Mouse (Mus musculus) liver, embryonic 12.5 days (tissue): ENCODE measurements around the gene Gbp8. TPM values are rescaled to one million over a fixed set of nuclear protein-coding genes. Genes with fewer than 3 reads are reported as not detected.
"Not testable (repeated sequence)": the region's sequence is repeated elsewhere in the genome, so short reads cannot be mapped to it uniquely, and the experiment has no call there.

Source experiments
- ATAC-seq: fragments of 200-750 bp; cut with Nextera tagmentation; 2 replicates; pipeline ENCODE4 v1.8.0; 2017; ENCODE audit warnings: moderate number of reproducible peaks, mild to moderate bottlenecking, moderate library complexity
- H3K27ac ChIP-seq: fragments of 300-500 bp; sonication (generic); 2 replicates; pipeline ENCODE4 v1.5.1; 2016; ENCODE audit warnings: mild to moderate bottlenecking
- H3K27me3 ChIP-seq: fragments of 300-500 bp; sonication (generic); replicated peaks from 2 replicates; pipeline ENCODE4 v1.6.1; 2016; ENCODE audit warnings: mild to moderate bottlenecking, moderate library complexity
- H3K36me3 ChIP-seq: fragments of 300-500 bp; sonication (generic); 2 replicates; pipeline ENCODE4 v1.6.1; 2016; ENCODE audit warnings: mild to moderate bottlenecking, moderate library complexity
- H3K4me1 ChIP-seq: fragments of 300-500 bp; sonication (generic); 2 replicates; pipeline ENCODE4 v1.6.1; 2016
- H3K4me2 ChIP-seq: fragments of 300-500 bp; sonication (generic); 2 replicates; pipeline ENCODE4 v1.6.1; 2016; ENCODE audit warnings: mild to moderate bottlenecking, moderate library complexity
- H3K4me3 ChIP-seq: fragments of 300-500 bp; sonication (generic); 2 replicates; pipeline ENCODE4 v1.5.1; 2016; ENCODE audit warnings: mild to moderate bottlenecking, moderate library complexity
- H3K9ac ChIP-seq: fragments of 300-500 bp; sonication (generic); 2 replicates; pipeline ENCODE4 v1.6.1; 2016; ENCODE audit warnings: mild to moderate bottlenecking, moderate library complexity
- H3K9me3 ChIP-seq: fragments of 300-500 bp; sonication (generic); replicated peaks from 2 replicates; pipeline ENCODE4 v1.6.1; 2016; ENCODE audit warnings: mild to moderate bottlenecking, moderate library complexity
- WGBS: fragments of 180-500 bp; shearing (Covaris S2); methylation state at CpG from one replicate; pipeline ENCODE4 v1.1.7; 2016; ENCODE audit not compliant: insufficient replicate concordance; 5-methylcytosine and 5-hydroxymethylcytosine counted together
- polyA plus RNA-seq: library from polyadenylated mRNA; unstranded; fragments of >200 nt; fragmentation: Nextera tagmentation; extraction: Ambion mirVana; gene quantifications from 2 replicates; pipeline ENCODE4 v1.2.1, GENCODE M21; 2016

The Gbp8 gene
- polyA plus RNA-seq, 1 experiment from 2014 or later: 1.1 TPM

GRCm38 (mm10) chr5:105114696-105115095, 24.6 kb downstream of the Gbp8 start:
- Histone ChIP-seq H3K36me3 (no peaks in the 10 kb centered on the region), H3K27ac (no peak overlapping the region), H3K4me3 (no peak overlapping the region), H3K9me3 (no peaks in the 10 kb centered on the region), H3K9ac (no peak overlapping the region), H3K4me2 (no peak overlapping the region), H3K4me1 (no peaks in the 10 kb centered on the region; the same call in 1 of the 2 replicates), H3K27me3 (no peaks in the 10 kb centered on the region)
- no peak for ATAC-seq
- 69% methylated on average over 2 of the region's 2 CpGs for WGBS

- no peak overlapping the region for H3K9ac ChIP-seq
- WGBS: 77% methylated on average over 5 of the region's 5 CpGs
- no peaks in the 10 kb centered on the region for H3K27me3 ChIP-seq
- no peak overlapping the region for H3K27ac ChIP-seq
- no peak for ATAC-seq
- H3K4me2 ChIP-seq: no peak overlapping the region
- no peaks in the 10 kb centered on the region; the same call in 1 of the 2 replicates for H3K4me1 ChIP-seq
- H3K36me3 ChIP-seq: no peaks in the 10 kb centered on the region
- H3K9me3 ChIP-seq: no peaks in the 10 kb centered on the region
- no peak overlapping the region for H3K4me3 ChIP-seq
These were observed 25.7 kb downstream of the Gbp8 start for GRCm38 (mm10) chr5:105113656-105114055.

GRCm38 (mm10) chr5:105110271-105110852, 29.0 kb downstream of the Gbp8 start:
- H3K4me2 ChIP-seq, ATAC-seq, H3K36me3 ChIP-seq, H3K9me3 ChIP-seq, H3K9ac ChIP-seq, H3K4me3 ChIP-seq, H3K27me3 ChIP-seq, H3K27ac ChIP-seq, H3K4me1 ChIP-seq: not testable (repeated sequence)
- 3% methylated on average over 4 of the region's 4 CpGs for WGBS

GRCm38 (mm10) chr5:105109775-105110174, 29.6 kb downstream of the Gbp8 start:
- not testable (repeated sequence) for ATAC-seq, H3K4me3 ChIP-seq, H3K4me1 ChIP-seq, H3K9me3 ChIP-seq, H3K27me3 ChIP-seq, H3K36me3 ChIP-seq, H3K4me2 ChIP-seq, H3K27ac ChIP-seq, H3K9ac ChIP-seq
- WGBS: 40% methylated on average over 1 of the region's 1 CpGs

- H3K36me3 ChIP-seq, H3K4me1 ChIP-seq, ATAC-seq, H3K9me3 ChIP-seq, H3K9ac ChIP-seq, H3K27me3 ChIP-seq, H3K27ac ChIP-seq, H3K4me3 ChIP-seq, H3K4me2 ChIP-seq: not testable (repeated sequence)
- WGBS: 17% methylated on average over 2 of the region's 2 CpGs
These were observed 33.7 kb downstream of the Gbp8 start for GRCm38 (mm10) chr5:105105689-105106088.

- no peak for ATAC-seq
- H3K4me1 ChIP-seq: no peaks in the 10 kb centered on the region
- peaks cover 6% of the 10 kb centered on the region; the same call in 1 of the 2 replicates for H3K9me3 ChIP-seq
- no peak overlapping the region for H3K27ac ChIP-seq
- no peaks in the 10 kb centered on the region for H3K27me3 ChIP-seq
- H3K4me2 ChIP-seq: no peak overlapping the region
- no peak overlapping the region for H3K4me3 ChIP-seq
- H3K9ac ChIP-seq: no peak overlapping the region
- no peaks in the 10 kb centered on the region for H3K36me3 ChIP-seq
These were observed 57.4 kb downstream of the Gbp8 start for GRCm38 (mm10) chr5:105081900-105082299.

GRCm38 (mm10) chr5:105068356-105068755, 71.0 kb downstream of the Gbp8 start:
- not testable (repeated sequence) for H3K27me3 ChIP-seq, H3K9ac ChIP-seq, H3K4me2 ChIP-seq, H3K36me3 ChIP-seq, H3K4me1 ChIP-seq, ATAC-seq, H3K9me3 ChIP-seq, H3K4me3 ChIP-seq, H3K27ac ChIP-seq

GRCm38 (mm10) chr5:105064443-105064842, 74.9 kb downstream of the Gbp8 start:
- H3K9ac ChIP-seq, H3K9me3 ChIP-seq, H3K4me3 ChIP-seq, ATAC-seq, H3K36me3 ChIP-seq, H3K4me2 ChIP-seq, H3K27me3 ChIP-seq, H3K27ac ChIP-seq, H3K4me1 ChIP-seq: not testable (repeated sequence)
- WGBS: 48% methylated on average over 2 of the region's 2 CpGs

GRCm38 (mm10) chr5:105063321-105063720, 76.0 kb downstream of the Gbp8 start:
- Histone ChIP-seq H3K36me3 (no peaks in the 10 kb centered on the region), H3K27ac (no peak overlapping the region), H3K4me1 (no peaks in the 10 kb centered on the region), H3K9me3 (no peaks in the 10 kb centered on the region), H3K27me3 (no peaks in the 10 kb centered on the region), H3K4me3 (no peak overlapping the region), H3K4me2 (no peak overlapping the region), H3K9ac (no peak overlapping the region)
- no peak for ATAC-seq
- WGBS: 44% methylated on average over 1 of the region's 1 CpGs

GRCm38 (mm10) chr5:105062403-105062802, 76.9 kb downstream of the Gbp8 start:
- not testable (repeated sequence) for H3K4me1 ChIP-seq, ATAC-seq, H3K9me3 ChIP-seq, H3K4me3 ChIP-seq, H3K27me3 ChIP-seq, H3K27ac ChIP-seq, H3K4me2 ChIP-seq, H3K9ac ChIP-seq, H3K36me3 ChIP-seq
- 47% methylated on average over 2 of the region's 2 CpGs for WGBS

- Histone ChIP-seq H3K27ac (no peak overlapping the region), H3K9me3 (no peaks in the 10 kb centered on the region), H3K4me1 (no peaks in the 10 kb centered on the region), H3K36me3 (no peaks in the 10 kb centered on the region), H3K4me3 (no peak overlapping the region), H3K9ac (no peak overlapping the region), H3K4me2 (no peak overlapping the region), H3K27me3 (no peaks in the 10 kb centered on the region)
- ATAC-seq: no peak
- WGBS: 75% methylated on average over 2 of the region's 2 CpGs
These were observed 79.1 kb downstream of the Gbp8 start for GRCm38 (mm10) chr5:105060224-105060623.

- H3K4me1 ChIP-seq: no peaks in the 10 kb centered on the region
- 61% methylated on average over 2 of the region's 2 CpGs for WGBS
- H3K9ac ChIP-seq: no peak overlapping the region
- H3K27ac ChIP-seq: no peak overlapping the region
- no peak for ATAC-seq
- H3K27me3 ChIP-seq: no peaks in the 10 kb centered on the region
- H3K4me2 ChIP-seq: no peak overlapping the region
- H3K4me3 ChIP-seq: no peak overlapping the region
- H3K36me3 ChIP-seq: no peaks in the 10 kb centered on the region
- no peaks in the 10 kb centered on the region for H3K9me3 ChIP-seq
These were observed 84.1 kb downstream of the Gbp8 start for GRCm38 (mm10) chr5:105055279-105055678.

GRCm38 (mm10) chr5:105053471-105054169, 85.7 kb downstream of the Gbp8 start:
- H3K27ac ChIP-seq, H3K36me3 ChIP-seq, H3K4me1 ChIP-seq, H3K27me3 ChIP-seq, ATAC-seq, H3K9me3 ChIP-seq, H3K4me3 ChIP-seq, H3K9ac ChIP-seq, H3K4me2 ChIP-seq: not testable (repeated sequence)
- WGBS: 37% methylated on average over 1 of the region's 1 CpGs
